Mouse (Mus musculus) natural killer cell, adult 2 months (primary cell): Measurements from ENCODE around the gene Armc10.
A peak's percentile ranks its signal among the peaks of the same experiment; 100 is the strongest.
"Not testable (repeated sequence)": the region's sequence is repeated elsewhere in the genome, so short reads cannot be mapped to it uniquely, and the experiment has no call there.

ENCODE experiments used
- DNase-seq, 2 experiments: peaks; one replicate each; pipeline ENCODE4 v3.0.0; 2022; ENCODE audit warnings: low spot score in 2 of 2

The Armc10 gene

DNA sequence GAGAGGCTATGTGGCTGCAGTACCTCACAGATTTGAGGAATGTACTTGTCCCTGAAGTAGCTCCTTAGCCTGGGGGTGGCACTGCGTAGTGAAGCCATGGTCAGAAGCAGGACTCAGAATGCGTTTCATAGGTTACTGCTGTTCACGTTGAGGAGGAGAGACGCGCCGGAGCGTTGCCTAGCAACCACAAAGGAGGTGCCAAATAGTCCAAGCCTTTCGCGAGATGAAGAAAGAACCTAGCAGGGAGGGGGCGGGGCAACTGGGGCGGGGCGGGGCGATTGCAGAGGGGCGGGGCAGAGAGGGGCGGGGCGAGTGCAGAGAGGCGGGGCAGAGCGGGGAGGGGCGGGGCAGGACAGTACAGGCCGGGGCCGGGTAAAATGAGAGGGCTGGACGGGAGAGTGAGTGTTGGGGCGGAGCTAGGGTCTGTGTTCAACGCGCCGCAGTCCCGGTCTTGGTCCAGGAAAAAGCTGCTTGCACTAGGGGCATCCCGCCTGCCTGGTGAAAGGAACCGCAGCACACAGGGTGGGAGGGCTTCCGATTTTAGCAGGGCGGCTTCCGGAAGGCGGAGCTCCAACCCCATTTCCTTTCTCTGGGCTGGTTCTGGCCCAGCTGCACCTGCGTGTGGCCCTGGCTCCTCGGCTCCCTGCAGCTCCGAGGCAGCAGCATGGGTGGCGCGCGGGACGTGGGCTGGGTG, at the start of gene Armc10, which contains the start of gene Fbxl13:
Armc10 (plus strand) TSS at position 375 of the 694 bp plus-strand sequence.
Fbxl13 (minus strand) TSS at position 196 of the 694 bp plus-strand sequence.
- DNase-seq, result peak; percentile 82 to 87

DNA sequence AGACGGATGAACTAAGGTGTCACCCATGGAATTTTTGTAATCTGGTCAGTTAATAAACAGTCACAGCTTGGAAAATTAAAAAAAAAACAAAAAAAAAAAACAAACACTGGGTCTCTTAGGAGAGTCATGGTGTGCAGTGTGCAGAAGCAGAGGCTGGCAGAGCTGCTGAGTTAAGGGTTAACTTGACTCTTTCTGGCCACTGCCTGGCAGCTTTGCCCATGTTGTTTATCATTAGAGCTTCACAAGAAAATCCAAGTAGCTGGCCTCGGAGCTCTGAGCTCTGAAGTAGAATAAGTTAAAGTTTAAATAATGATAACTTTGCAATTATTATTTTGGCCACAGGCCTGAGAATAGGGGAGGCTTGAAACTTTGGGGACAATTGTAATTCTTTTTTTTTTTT, 46.1 kb upstream of the Armc10 start:
- DNase-seq, result not testable (repeated sequence)

GRCm38 (mm10) chr5:21599961-21600360, 45.7 kb upstream of the Armc10 start:
- no peak for DNase-seq

DNA sequence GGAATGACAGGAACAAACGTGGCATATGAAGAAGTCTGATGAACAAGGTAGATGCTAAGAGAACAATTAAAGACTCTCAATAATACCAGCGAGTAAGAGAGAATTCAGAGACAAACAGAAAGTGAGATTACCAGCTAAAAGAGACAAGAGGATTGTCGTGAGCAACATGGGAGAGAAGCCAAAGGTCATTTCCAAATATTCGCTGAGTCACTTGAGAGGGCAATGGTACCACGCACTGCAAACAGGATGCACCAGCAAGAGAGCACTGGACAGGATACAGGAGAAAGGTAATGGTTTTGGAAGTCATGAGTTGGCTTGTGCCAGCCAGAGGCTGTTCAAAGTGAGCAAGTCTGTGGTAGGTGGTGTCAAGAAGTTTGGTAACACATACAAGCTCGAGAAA, 39.7 kb upstream of the Armc10 start:
- no peak for DNase-seq

- DNase-seq, result no peak
Observed at GRCm38 (mm10) chr5:21608311-21609304, 37.0 kb upstream of the Armc10 start.

DNA sequence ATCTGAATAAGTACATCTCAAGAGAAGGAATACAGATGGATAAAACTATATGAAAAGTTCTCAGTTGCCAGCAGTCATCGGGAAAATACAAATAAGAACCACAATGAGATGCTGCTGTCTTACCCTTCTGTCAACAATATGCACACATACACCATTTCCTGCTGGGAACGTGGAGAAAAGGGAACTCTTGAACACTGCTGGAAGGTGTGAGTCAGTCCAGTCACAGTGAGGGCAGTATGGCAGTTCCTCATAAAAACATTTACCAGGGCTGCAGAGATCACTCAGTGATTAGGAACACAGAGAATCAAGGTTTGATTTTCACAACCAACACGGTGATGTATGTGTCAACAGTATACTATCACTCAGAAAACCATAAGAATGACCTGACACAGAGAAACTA, 34.6 kb upstream of the Armc10 start:
- DNase-seq, result no peak

- not testable (repeated sequence) for DNase-seq
Observed at GRCm38 (mm10) chr5:21614299-21614698, 31.3 kb upstream of the Armc10 start.

- no peak for DNase-seq
Observed at GRCm38 (mm10) chr5:21616450-21617009, 29.1 kb upstream of the Armc10 start.

- no peak for DNase-seq
Observed at GRCm38 (mm10) chr5:21625916-21626315, 19.7 kb upstream of the Armc10 start.

- DNase-seq, result peak in 1 of 2 experiments; percentile 43
Observed at GRCm38 (mm10) chr5:21640961-21641360, 4.7 kb upstream of the Armc10 start.

- DNase-seq, result no peak
Observed at GRCm38 (mm10) chr5:21643606-21644005, 2.0 kb upstream of the Armc10 start.

- no peak for DNase-seq
Observed at GRCm38 (mm10) chr5:21644891-21645438, 648 bp upstream of the Armc10 start.

- DNase-seq, result no peak
Observed at GRCm38 (mm10) chr5:21646133-21646491, 499 bp downstream of the Armc10 start.

GRCm38 (mm10) chr5:21650736-21651135, 5.1 kb downstream of the Armc10 start:
- no peak for DNase-seq

DNA sequence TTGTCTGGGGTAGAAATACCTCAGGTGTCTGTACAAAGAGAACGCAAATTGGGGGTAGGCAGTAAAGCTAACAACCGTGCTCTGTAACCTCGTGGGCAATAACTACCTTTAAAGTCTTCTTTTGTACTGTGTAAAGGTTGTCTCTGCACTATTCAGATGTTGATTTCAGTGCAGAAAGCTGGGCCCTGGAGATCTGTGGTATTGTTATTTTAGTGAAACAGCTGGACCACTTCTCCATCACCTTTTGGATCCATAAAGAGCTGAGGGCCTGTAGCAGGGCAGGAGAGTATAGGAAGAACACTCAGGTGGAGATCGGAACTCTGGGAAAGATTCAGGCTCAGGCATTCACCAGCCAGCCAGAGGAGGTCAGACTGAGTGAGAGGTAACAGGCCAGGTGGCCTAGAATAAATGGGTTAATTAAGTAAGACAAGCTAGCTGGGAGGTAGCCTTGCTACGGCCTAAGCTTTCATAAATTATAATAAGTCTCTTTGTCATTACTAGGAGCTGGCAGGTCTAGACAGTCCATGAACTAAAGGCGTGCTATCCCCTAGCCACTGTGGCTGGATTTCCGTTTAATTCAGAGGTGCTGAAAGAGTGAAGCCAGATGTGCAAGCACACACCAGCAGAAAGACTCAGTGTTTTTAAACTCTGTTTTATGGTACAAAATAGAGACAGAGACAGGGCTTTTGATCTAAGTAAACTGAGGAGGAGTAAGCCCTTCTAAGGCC, 6.4 kb downstream of the Armc10 start:
- no peak for DNase-seq

DNA sequence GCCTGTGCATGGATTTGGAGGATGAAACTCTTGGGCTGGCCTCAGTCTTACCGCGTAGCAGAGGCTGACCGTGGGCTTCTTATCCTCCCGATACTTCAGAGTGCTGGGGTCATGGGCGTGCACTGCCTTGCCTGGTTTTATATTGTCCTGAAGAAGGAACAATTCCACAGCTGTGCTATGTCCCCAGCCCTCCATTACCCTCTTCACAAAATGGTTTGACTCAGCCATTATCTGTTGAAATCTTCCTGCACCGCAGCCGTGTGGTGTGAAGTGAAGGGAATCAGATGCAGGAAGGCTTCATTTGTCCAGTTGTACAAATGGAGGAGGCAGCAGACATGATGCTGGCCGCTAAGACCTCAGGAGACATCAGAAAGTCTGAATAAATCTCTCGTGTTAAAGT, 11.3 kb downstream of the Armc10 start:
- no peak for DNase-seq

- no peak for DNase-seq
Observed at GRCm38 (mm10) chr5:21658038-21658437, 12.4 kb downstream of the Armc10 start.

GRCm38 (mm10) chr5:21658623-21659395, 13.2 kb downstream of the Armc10 start:
- DNase-seq, result peak; percentile 36 to 51

DNA sequence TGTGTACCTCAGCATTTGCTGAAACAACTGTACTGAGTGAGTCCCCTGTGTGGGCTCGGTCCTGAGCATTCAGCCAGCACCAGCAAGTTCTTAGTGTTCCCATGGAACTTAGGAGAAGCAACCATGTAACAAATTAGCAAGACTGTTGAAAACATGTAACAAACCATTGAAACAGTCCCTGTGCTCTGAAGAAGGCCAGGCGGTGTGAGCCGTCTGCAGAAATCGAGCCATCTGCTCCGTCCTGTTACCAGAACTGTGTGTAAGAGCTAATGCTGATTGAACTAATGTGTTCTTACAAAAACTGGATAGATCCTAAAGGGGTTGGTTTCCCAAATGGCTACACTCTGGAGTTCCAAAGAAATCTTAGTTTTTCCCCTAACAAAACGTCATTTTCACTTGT, 15.2 kb downstream of the Armc10 start:
- no peak for DNase-seq

- no peak for DNase-seq
Observed at GRCm38 (mm10) chr5:21663081-21663480, 17.5 kb downstream of the Armc10 start.
